Mouse (Mus musculus) embryo, embryonic 10 days (tissue): ENCODE results near the gene Hcrtr1.

ENCODE experiments used
- DNase-seq: peaks from one replicate; pipeline ENCODE4 v3.0.0-alpha.2; 2015; ENCODE audit warnings: low spot score

Hcrtr1 gene

DNA sequence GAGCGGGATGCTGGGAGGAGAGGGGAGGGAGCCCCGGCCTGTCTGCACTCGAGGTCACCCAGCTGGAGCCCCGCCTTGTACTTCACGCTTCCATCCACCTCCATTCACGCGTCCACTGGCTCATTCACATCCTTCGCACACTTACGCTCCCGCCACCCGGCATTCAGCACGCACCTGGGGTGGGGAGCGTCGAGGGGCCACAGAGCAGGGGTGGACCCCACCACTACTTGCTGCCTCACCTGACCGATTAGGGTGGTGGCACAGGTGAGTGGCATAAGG is at the start of gene Hcrtr1:
Hcrtr1 (minus strand) TSS at position 146 of the 279 bp plus-strand sequence.
- no peak for DNase-seq

DNA sequence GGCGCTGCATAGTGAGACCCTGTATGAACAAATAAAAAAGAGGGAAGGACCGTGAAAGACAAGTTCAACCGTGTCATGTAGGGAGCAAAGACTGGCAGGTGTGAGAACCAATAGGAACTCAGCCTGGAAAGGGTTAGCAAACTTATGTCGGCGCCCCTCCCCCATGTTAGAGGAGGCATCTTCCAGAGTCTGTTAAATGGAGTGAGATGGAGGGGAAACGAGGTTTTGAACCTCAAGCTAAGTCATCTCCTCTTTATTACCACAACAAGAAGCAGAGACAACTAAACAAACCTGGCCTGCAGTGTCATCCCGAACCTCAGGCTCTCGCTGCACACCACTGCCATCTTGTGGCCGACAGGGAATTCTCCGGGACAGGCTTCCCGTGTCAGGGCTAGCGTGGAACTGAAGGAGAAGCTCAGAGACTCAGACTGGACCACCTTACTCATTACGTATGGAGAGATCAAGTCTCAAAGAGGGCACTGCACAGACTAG is 49.7 kb upstream of the Hcrtr1 start:
- DNase-seq: peak; percentile 92

DNA sequence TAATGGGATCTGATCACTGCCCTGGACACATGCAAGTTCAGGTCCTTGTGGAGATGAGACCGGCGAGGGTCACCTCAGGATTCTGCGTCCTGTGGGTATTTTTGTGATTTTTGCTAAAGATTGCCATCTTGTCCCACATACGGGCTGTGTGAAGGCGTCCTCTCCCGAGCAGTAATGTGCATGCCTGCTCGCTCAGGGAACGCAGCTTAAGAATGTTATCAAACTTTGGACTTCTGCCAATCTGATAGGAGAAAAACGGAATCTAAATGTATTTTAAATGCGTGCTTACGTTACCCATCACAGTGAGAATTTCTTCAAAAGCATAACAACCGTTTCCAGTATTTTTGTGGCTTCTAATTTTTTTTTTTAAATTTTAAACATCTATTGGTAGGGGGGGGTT is 47.7 kb upstream of the Hcrtr1 start:
- DNase-seq: no peak

DNA sequence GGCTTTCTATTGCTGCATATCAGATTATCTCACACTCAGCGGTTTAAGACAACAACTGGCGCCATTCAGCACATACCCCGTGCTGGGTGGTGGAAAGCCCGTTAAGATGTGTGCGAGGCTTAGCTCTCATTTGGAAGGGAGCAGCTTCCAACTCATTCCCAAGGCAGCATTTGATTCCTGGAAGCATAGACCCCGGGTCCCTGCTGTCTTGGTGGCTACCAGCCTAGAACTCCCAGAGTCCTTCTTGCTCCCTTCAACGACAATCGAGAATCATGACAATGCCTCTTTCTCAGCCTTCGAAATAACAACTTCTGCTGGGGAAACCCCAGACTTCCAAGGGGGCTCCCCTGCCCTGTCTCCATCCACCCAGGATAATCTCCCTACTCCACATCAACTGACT is 47.3 kb upstream of the Hcrtr1 start:
- no peak for DNase-seq

DNA sequence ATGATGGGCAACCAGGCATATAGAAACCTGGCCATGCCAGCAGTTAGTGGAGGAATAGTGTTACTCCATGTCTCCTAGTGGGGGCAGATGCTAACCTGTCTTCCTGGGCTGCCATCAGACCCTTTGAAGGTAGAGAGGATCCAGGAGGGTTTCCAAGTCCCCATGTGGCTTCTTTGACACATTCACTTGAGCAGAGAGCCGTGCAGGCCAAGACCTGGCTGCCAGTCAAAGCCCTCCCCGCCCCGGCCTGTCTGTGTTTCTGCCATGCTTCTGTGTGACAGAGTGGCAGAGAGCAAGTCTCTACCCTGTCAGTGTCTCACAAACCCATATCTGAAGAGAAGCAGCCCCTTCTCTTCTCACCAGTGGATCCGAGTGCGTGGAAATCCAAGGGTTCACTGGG is 44.7 kb upstream of the Hcrtr1 start:
- DNase-seq: no peak

DNA sequence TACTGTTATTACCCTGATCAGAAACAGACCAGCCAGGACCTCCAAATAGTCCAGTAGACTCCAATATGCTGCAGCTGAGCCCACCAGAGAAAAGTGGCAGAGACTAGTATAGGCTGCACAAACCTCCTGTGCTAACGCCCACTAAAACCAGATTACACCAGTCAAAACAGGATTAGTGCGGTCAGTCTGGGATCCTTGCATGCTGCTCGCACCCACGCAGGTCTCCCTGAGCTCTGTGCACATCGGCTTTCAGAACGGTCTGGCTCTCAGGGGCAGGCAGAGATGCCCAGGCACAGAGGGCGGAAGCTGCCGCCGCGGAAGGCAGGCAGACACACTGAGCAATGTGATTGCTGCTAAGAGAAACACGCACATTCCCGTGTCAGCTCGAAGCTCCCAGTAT is 43.9 kb upstream of the Hcrtr1 start:
- DNase-seq: no peak

DNA sequence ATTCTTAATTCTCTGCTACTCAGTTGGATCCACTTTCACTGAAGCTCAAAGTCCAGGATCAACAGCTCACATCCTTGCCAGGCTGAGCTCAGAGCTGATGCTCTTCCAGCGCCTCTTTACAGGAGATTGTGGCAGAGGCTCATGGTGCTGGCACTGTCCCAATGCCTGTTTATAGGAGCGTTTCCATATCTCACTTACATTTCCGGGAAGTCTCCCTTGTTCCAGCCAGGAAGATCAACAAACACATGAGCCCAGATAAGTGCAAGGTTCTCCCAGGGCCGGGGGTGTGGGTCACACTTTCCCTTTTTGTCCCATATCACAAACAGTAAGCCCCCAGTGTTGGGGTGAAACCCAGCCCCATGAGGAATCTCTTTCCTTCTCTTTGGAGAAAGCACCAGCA is 42.7 kb upstream of the Hcrtr1 start:
- DNase-seq: no peak

DNA sequence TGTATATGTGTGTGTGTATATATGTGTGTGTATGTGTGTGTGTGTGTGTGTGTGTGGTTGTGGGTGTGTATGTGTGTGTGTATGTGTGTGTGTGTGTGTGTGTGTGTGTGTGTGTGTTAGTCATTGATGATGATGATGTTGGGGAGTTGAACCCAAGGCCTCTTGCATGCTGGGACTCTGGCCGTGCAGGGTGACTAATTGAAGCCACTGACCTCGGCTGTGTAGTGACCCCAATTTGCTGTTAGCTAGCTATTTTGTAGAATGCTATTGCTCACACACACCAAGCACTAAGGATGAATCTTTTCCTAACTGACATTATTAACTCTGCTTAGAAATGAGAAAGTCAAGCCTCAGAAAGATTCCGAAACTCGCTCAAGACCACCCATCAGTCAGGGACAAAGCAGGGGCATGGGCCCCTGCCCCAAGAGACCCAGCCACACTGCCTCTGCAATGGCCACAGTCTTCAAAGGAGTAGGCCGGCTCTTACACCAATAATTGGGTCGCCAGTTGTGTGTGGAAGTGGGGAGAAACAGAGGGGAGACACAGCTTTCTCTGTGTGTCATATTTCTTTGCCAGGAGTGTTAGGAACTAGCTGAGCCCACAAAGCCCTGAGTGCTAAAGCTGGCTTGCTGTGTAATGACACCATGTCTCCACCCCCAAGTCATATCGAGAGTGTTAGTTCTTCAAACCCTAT is 41.9 kb upstream of the Hcrtr1 start:
- no peak for DNase-seq

DNA sequence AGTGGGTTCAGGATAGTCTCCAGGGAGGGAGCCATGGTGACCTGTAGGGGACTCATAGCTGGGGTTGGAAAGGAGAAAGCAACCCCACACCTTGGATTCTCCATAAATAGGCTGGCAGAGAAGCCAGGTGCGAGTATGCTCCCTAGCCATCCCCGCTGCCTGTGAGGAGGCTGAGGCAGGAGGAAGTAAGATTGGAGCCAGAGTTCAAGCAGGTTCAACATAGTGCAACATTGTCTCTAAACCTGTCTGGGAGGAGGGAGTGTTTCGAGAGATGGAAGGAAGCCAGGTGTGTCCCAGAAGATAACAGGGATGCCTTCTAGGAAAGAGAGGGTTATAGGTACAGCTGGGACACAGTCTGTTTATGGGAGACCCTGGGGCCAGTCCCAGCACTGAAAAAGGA is 40.7 kb upstream of the Hcrtr1 start:
- no peak for DNase-seq

DNA sequence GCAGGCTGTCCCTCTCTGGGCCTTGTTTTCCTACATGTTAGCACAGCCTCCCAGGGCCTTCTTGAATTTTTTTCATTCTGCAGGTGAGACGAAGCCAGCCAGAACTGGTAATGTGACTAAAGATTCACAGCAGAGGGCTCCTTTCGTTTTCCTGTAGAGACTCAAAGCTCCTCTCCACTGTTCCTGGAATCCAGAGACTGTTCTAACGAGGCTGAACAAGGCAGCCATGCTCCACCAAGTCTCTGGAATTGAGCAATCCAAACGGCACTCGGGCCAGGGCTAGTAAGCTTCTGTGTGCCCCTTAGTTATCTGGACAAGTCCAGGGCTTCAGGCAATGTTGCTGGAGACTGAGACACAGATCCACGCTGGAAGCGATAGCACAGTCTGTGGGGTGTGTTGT is 38.4 kb upstream of the Hcrtr1 start:
- DNase-seq: no peak

DNA sequence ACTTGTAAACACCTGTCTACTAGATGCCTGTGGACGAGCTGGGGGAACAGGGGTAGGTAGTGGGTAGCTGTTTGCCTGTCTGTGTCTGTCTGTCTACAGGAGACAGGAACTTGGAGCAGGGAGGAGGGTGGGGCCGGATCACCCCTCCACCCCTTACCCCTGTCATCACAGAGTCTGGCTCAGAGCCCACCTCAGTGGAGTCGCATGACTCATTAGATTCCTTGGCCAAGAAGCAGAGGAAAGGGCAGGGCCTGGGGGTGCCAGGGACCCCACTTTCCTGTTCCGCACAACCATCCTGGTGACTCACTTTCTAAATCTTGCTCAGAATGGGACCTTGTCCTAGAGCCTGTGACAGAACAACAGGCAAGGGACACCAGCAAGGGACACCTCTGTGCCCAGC is 37.9 kb upstream of the Hcrtr1 start:
- DNase-seq: no peak

DNA sequence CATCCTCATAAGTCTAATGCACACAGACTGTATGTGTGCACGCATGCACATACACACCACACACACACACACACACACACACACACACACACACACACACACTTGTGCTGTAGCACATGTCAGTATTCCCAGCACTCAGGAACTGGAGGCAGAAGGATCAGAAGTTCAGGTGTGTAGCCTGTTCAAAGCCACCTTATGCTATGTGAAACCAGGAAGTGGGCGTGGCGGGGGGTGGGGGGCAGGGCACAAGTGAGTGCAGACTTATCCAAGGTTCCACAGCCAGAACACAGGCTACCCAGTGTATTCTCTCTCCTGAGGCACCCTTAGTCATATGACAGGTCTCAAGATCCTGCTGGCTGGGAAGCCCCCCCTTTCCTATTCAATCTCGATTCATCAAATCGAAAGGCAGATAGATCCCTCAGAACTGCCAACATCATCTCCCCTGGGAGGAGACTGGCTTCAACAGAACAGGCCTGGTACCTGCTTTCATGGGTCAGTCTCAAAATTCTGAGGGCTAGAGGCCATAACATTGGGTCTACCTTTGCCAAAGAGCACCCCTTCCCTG is 37.1 kb upstream of the Hcrtr1 start:
- no peak for DNase-seq

DNA sequence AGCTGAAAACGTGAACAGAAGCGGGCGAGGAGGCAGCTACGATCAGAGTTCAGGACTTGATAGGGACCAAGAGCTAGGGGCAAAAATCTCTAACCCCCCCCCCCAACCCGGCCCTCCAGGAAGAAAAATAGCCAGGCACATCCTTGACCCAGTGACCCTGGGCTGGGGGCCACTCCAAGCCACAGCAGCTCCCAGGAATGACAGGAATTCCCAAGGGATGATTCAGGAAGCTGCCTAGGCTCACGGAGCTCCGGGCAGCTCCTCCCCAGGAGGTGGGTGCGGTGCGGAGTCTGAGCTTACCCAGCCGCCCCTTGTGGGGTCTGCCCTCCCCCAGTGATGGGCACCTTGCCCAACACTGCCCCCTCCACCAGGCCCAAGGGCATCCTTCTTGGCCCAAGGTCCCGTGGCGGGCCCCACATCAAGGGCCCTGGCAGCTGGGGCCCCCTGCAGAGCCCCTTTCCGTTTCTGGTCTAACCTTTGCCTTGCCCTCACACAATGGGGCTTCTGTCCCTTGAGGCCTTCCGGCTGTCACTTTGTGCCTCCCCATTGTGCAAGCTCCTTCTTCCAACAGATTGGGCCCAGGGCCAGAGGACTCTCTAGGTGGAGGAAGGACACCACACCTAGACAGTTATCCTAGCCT is 36.0 kb upstream of the Hcrtr1 start, which contains the start of gene Tinagl1:
Tinagl1 (minus strand) TSS at position 51 of the 640 bp plus-strand sequence.
- peak; percentile 43 for DNase-seq

DNA sequence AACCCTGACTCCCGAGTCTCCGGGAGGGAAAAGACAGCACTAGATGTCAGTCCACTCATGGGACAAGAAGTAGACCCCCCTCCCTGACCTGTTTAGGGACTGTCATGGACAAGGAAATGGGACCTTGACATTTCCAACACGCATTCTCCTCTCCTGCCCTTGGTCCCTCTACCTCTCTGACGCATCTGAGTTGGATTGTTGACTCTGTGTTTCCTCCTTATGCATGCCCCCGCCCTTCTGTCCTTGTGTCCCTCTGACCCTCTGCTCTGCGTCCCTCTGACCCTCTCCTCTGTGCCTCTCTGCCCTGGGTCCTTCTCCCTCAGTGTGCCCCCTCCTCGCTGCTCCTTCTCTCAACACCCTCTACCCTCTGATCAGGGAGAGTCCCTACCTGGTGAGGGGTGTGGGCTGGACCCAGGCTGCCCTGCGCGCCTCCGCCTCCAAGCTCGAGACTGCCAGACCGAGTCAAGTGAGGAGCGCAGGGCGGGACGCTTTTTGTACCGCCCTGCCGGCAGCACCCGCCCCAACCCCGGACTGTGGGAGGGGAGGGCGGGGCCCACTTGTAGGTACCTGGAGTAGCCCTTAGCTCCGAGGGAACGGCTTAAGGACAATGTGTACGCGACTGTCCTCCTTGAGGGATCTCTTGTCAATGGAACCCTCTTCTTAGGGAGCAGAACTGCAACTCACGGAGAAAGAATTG is 35.3 kb upstream of the Hcrtr1 start:
- peak; percentile 73 for DNase-seq

DNA sequence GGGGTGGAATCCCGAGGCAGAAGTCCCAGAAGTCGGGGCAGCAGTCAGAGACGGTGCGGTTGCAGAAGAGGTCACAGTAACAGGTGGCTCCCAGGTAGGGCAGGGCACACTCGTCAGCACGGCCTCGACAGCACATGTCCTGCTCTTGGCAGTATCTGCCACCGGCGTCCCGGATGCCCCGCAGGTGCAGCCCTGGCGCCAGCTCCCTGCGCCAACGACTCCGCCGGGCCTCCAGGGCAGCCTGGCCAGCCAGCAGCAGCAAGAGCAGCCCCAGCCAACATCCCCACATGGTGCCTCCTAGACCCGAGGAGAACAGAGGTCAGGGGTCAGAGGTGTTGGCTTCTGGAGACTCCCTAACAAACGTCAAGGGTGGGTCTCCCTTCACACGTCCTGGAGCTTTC is 34.8 kb upstream of the Hcrtr1 start:
- DNase-seq: peak; percentile 18

DNA sequence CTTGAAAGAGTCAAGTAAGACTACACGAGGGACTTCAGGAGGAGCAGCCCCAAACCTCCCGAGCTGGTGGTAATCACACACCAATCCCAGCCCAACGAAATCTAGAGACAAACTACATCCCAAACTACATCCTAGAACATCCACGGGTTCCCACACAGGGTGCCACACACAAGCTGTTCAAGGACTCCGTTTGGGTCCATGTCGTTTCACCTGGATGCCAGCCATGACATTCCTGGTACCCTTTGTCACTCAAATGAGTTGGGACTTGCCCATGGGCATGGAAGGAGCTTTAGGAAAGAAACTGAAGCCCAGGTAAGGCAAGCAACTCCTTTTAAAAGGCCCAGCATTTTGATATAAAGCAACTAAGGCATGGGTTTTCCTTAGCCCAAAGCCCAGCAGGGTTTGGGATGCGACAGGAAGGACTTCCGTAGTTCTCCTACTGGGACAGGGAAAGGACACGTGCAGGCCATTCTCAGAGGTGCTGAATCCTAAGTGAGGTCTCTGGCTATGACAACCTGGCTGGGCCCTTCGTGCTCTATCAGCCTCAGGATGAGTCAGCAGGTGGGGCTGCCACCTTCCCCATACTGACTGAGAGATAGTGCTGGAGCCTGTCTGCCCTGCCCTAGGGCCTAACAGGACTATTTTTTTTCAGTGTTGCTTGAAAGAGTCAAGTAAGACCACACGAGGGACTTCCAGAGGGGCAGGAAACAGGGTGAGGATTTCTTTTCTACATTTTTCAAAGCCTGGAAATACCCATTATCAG is 34.1 kb upstream of the Hcrtr1 start:
- DNase-seq: peak; percentile 20

DNA sequence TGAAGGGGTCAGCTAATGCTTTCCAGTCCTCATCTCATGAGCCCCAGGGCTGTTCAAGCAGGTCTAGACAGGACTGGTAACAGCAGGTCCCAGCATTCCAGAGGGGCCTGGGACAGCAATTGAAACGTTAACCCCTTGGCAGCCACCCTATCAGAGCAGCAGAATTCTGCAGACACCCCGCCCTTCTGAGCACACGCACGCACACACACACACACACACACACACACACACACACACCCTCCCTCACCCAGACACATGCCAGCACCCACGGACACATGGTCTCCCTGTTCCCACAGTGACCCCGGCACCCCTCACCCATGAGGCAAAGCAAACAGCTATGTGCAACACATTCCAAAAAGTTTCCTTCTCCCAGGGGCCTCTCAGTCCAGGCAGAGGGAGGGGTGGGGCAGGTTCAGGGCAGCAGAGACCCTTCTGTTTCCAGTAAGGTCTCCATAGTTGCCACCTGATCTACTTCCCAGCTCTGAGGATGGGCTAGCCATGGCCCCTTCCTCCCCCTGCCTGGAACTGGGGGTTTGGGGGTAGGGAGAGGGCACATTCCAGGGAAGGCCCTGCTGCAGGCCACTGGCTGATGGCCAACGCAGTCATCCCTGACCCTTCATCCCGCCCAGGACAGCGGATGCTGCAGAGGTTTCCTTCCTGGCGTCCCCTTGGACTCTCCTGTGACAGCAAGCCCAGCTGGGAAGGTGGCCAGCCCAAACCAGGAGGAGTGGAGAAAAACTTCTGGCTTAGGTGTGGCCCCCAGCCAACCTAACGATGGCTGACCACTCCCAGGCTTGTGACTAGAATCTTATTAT is 33.0 kb upstream of the Hcrtr1 start:
- DNase-seq: peak; percentile 71

DNA sequence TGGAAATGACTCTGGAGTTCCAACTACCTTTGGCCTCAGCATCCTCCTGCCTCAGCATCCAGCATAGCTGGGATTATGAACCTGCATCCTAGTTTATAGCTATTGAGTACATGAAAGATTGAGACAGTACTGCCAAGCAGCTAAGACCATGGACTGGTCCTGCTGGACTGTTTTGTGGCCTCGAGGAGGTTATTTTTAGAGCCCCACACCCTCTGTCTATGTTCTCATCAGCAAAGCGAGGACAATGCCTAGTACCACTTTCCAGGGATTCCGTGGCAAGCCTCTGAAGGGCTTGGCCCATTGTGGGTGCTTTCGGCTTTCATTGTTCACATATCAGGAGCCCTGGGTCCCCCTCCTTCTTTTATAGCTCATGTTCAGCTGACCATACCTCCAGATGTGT is 31.2 kb upstream of the Hcrtr1 start:
- DNase-seq: no peak

DNA sequence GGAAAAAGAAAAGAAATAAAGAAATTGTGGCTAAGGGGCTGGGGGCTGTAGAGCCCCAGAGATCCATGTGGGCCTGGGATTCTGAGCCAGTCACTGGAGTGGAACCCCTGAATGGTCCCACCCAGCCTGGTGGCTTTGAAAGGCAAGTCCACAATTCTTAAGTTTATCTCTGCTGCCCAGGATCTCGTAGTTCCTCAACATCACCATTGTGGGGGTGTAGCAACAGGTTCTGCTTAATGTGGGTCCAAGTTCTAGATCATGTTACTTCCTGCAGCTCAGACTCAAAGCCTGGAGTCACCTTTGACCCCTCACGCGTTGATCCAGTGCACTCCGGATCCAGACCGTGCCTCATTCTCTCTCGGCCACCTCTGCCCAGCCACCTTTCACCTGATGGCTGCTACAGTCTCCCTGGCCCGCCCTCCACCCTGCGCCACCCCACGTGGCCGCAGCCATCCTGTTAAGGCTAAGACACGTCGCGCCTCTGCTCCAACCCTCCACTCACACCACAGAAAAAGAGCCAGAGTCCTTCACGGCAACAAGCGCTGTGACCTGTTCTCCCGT is 30.3 kb upstream of the Hcrtr1 start:
- DNase-seq: no peak

DNA sequence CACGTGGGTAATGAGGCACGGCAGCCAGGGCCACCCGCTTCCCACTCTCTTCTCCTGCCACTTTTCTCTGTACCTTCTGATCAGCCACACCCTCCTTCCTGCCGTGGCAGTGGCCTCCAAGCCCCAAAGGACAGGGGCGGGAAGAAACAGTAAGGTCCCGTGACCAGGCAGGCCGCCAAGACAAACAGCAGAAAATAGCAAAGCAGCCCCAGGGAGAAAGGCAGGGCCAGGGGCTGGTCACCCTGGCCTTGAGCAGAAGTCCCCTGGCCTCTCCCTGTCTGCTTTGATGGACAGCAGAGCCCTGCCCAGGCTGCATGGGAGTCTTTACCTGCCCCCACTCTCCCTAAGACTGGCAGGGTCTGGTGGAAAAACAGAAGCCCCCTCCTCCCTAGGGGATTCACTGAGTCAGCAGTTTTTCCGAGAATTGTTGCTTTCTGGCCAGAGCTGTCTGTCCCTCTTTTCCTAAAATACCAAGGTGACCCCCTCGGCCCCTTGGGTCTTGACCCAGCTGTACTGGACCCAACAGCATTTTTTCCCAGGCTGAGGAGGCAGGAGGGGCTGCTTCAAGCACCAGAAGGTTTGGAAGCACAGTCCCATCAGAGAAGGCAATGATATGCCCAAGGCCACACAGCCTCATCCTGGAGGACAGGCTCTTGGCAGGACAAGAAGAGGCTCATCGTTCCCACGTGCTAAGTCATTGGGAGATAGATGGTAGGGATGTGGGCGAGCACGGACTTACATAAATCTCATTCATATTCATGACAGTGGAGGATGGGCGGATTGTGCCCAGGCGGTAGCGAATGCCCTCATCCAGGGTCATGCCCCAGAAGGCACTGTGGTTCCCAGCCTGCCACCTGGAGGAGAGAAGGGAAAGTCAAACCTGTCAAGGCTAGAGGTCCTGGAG is 29.4 kb upstream of the Hcrtr1 start:
- DNase-seq: peak; percentile 37
